Mouse (Mus musculus): ENCODE data around the gene Zbtb46.

The Zbtb46 gene

DNA sequence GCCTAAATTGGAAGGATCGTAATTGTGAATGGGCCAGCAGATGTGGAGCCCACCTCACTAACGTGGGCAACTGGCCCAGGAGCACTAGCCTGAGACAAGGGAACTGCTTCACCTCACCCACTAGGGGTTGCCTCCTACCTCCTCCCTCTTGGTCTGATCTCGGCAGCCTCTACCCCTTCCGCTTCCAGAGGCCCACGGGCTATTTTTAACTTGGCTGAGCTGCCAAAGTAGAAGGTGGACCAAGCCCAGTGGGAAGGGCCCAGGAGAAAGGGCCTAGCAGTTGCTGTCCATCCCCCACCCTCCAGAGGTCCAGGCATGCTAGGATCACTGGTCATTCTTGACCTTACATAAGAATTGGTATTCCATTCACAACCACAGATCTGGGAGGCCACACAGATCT is 12.0 kb upstream of the Zbtb46 start:
- in situ Hi-C loops (cut with MboI; ENCODE audit: unreplicated experiment in 2 of 2), result no loop called here

DNA sequence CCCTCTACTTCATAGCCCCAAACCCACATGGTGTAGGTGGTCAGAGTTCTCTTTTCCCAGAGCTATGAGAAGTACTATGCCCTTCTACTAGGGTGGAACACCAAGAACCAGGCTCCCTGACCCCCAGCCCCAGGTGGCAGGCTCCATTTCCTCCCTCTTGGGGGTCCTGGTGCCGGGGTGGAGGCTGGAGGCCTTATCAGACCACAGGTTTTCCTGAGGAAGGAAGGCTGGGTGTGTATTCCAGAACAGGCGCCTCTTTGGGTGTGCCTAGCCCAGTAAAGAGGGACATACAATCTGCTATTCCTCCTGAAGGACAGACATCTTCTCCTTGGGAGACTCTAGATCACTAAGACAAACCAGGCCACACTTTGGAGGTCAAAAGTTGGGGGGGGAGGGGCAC is 11.1 kb upstream of the Zbtb46 start:
- in situ Hi-C loops (cut with MboI; ENCODE audit: unreplicated experiment in 2 of 2), result no loop called here

DNA sequence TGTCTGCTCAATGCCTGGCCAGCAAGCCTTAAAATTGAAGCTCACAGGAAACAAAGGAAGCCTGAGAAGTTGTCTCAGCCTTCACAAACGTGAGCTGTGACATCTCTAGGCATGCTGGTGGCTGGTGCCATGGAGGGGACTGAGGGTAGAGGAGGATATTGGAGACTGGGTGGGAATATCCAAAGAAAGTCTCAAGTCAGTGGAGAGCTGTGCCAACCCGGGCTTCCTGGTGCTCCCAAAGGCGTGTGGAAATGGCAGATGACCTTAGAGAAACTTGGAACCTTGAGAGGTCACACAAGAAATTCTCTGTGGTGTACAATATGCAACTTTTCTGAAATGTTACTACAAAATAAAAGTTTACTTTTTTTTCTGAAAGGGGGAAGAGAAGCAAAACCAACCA is 6.2 kb upstream of the Zbtb46 start:
- in situ Hi-C loops (cut with MboI; ENCODE audit: unreplicated experiment in 2 of 2), result no loop called here

DNA sequence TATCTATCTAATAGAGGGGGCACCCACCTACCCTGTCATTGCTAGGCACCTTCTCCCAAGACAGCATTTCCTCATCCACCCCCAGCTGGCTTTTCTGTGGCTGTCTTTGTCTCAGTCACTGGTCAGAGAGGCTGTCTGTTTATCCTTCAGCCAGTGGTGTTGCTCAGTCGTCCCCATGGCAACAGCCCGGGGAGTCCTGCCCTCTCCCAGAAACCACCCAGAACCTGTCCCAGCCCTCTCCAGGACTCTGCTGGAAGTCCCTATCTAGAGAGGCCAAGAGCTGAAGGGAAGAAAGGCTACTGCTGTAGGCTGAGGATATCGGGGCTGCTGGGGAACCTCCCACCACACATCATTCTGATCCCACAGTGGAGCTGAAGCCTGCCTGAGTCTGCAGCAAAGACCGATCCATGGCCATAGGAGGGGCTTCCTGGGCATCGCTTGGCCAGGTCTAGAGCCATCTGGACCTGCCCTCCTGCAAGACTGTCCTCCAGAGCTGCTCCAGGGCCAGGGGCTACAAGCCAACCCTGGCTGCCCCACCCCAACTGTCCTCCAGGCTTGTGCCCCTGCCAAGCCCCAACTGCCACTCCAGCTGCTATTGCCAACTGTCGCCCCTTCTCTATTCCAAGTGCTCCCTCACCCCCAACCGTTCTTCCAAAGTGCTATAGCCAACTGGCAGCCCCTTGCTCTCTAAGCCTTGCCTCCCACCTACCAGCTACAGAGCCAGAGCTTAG is 3.9 kb upstream of the Zbtb46 start:
- in situ Hi-C loops (cut with MboI; ENCODE audit: unreplicated experiment in 2 of 2), result no loop called here

DNA sequence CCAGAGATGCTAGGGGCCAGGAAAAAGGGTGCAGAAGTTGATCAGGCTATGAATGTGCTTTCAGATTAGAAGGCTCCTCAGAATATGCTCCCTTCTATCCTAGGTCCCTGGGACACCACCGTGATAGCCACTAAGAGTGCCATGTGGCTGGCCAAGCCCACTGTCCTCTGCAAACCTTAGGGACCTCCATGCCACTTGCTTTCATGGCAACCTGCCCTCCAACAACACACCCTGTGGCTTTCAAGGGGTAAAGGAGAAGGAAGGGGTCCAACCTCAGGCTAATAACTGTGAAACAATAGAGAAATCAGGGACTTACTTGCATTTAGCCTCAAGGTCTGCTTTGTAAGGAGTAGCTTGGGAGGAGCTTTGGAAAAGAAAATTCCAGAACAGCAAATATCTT is 3.4 kb upstream of the Zbtb46 start:
- in situ Hi-C loops (cut with MboI; ENCODE audit: unreplicated experiment in 2 of 2), result no loop called here

DNA sequence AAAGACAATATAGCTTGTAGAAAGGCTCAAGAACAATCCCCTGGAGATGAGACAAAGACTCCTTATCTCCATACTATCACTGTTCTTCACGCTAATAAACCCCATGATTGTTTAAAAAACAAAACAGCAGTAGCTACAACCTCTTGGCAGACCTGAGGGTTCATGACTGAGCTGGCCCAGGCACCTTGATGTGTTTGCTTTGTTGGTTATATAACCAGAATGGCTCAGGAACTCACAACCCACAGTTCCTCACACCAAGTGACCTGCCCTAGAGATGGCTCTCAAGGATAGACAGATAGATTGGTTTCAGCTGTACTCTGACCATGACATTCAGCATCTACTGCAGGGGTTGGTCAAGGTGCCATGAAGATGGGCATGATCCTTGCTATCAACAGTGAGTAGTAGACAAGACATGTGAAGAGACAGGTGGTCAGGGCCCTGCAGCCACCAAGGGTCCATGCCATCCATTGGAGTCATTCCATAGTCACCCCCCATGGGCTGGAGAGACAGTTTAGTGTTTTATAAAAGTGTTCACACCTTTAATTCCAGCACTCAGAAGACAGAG is 2.4 kb upstream of the Zbtb46 start:
- in situ Hi-C loops (cut with MboI; ENCODE audit: unreplicated experiment in 2 of 2), result no loop called here

DNA sequence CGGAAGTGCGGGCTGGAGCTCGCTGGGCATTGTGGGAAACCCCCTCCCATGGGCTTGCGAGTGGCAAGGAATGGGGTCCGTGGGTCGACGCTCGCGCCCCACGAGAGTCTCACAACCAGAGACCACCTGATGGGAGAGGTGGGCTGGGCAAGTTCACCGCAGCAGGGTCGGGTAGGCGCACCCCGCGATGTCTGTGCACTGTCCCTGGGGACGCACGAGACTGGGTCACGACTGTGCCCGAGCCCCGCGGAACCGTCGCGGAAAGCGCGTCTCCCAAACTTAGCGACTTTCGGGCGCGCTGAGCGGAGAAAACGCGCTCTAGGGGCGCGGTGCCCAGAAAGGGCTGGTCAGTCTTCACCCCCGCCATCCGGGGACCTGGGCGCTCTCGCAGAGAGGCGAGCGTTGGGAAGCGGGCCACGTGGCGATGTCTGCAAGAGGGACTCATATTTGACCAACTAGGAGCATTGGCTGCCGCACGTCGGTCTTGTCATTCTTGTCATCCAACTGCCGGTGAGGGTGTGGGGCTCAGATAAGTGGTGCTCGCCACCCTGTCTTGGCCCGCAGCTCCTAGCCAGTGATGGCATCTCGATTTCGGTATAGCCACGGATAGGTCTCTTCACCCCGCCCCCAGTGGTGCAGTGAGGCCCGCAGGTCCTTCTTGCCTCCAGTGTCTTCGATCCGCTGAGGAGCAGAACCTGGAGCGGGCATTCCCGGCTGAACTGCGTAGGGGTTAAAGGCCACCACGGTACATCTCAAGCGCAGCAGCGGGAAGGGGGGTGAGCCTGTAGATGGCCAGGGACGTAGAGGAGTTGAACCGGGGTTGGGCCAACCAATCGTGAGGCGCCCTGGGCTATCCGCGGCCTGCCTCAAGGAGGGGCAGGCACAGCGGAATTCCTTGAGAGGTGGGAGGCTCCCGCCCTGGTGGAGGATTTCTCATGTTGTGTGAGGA is 721 bp upstream of the Zbtb46 start:
- in situ Hi-C loops (cut with MboI; ENCODE audit: unreplicated experiment in 2 of 2), result no loop called here

DNA sequence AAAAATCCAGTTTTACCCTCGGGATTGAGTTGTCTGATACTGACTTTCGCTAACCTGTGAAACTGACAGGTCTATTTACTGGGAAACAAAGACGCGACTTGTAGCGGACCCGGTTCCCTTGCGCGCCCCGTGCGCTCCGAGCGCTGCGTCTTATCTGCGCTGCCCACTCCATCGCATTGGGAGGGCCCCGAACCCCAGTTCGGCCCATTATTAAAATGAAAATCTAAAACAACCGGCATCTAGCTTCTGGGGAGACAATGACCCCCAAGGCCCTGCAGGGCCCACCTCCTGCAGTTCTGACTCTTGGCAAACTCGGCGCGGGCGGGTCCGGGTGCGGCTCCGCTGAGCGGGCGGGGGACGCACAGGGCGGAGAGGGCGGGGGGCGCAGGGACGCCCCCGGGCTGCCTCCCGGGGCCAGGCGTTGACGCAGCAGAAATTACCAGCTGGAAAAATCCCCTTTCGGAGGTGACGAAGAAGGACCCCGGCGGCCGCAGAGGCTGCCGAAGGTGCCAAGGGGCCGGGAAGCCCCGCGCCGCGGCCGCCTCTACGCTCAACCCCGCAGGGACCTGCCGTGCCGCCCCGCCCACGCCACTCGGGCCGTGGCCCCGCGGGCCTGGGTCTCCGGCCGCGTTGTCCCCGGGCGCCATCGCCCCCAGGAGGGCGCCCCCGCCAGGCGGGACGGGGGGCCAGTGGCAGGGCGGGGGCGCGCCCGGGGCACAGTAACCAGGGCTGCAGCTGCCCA is 644 bp downstream of the Zbtb46 start:
- in situ Hi-C loops (cut with MboI; ENCODE audit: unreplicated experiment in 2 of 2), result no loop called here

DNA sequence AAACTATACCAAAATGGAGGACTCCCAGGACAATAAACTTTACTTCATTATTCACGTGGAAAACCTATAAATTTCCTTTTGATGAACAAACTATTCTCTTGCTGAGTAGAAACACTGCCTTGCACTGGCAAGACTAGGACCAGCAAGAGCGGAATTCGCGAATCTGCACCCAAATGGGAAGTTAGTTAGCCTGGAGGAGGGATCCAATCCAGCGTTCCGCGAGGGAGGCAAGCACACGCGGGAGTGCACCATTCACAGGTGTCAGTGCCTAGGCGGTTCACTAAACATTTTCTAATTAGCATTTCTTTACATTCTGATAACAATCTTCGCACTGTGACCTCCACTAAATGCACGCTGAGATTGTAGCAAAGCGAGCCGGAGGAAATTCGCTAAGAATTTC is 1.4 kb downstream of the Zbtb46 start:
- in situ Hi-C loops (cut with MboI; ENCODE audit: unreplicated experiment in 2 of 2), result no loop called here

DNA sequence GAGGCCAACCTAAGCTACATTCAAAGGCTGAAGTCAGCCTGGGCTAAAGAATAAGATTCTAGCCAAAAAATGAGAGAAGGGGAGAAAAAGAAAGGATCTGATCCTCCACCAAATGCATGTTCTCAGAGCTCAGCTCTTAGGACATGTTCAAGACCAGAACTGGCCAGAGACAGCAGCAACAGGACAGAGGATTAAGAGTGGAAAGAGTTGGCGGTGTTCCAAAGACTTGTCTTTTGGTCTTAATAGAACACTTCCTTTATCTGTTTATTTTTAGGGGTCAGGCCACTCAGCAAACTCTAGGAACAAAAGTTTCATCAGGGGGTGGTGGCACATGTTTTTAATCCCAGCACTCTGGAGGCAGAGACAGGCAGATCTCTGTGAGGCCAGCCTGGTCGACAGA is 3.3 kb downstream of the Zbtb46 start:
- in situ Hi-C loops (cut with MboI; ENCODE audit: unreplicated experiment in 2 of 2), result no loop called here

DNA sequence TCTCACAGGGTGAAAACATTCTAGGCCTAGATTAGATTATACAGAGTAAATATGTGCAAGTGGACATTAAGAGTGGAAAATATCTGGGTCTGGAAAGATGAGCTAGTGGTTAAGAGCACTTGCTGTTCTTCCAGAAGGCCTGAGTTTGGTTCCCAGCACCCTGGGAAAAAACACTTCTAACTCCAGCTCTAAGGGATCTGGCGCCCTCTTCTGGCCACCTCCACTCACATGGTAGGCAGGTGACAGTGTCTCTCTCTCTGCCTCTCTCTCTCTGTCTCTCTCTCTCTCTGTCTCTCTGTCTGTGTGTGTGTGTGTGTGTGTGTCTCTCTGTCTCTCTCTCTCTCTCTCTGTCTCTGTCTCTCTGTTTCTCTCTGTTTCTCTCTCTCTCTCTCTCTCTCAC is 6.0 kb downstream of the Zbtb46 start:
- in situ Hi-C loops (cut with MboI; ENCODE audit: unreplicated experiment in 2 of 2), result no loop called here

DNA sequence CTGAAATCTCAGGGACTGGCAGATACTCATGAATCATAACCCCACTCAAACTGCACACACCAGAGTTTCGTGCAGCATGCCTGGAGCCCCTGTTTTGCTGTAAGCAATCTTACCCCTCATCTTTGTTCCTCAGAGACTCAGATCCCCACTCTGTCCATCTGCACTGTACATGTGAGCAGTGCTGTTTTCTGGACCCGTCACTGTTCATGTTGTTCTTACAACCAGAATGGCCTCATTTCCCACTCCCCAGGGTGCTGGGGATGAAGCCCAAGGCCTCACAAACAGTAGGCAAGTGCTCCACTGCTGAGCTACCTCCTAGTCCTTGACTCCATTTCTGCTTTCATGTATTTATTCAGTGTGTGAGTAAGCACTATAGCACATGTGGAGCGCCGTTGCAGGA is 7.0 kb downstream of the Zbtb46 start:
- in situ Hi-C loops (cut with MboI; ENCODE audit: unreplicated experiment in 2 of 2), result no loop called here

DNA sequence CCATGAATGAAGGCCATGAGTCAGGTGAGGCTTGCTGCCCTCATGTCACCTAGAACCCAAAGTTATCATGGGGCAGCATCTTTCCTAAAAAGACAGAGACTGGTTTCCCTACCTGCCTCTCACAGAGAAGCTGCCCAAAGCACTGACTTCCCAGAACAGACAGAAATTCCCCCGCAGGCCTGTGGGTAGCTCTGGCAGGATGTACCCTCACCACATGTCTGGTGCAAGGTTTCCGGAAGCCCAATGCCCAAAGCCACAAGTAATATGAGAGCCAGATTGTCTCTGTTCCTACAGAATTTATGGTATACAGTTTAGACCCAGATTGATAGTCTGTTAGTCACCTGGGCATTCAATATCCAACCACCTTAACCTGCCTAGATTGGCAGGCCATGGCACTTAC is 16.2 kb downstream of the Zbtb46 start:
- in situ Hi-C loops (cut with MboI; ENCODE audit: unreplicated experiment in 2 of 2), result no loop called here

DNA sequence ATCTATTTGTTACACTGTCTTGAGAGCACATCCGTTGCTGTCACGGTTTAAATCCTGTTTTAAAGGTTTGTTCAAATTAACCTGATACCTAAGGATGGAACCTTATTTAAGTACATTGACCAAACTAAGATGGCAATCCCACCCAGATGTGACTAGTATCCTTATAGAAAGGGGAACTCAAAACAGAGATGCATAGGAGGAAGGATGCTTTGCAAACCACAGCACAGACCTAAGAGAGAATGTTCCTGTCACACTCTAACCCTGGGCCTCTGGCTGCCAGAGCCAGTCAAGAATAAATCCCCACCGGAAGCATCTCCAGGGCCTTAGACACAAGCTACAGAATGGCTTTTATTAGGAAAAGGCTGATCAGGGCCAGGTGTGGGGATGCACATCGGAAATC is 21.1 kb downstream of the Zbtb46 start:
- in situ Hi-C loops (cut with MboI; ENCODE audit: unreplicated experiment in 2 of 2), result no loop called here

DNA sequence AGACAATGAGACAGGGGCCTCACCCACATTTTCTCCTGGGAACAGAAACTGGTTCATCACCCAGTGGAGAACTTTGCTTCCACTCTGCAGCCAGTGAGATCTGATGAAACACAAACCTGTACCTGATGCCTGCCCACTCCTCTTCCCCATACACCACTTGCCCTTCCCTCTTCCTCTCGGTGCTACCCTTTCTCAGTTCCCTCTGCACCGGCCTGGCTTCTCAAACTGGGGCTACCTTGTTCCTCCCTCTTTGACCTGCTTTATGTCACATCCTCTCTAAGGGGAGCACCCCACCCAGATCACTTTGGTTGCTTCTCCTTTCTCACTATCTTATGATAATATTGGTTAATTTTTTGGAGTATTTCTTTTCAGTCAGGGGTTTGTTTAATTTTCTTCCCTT is 23.0 kb downstream of the Zbtb46 start:
- in situ Hi-C loops (cut with MboI; ENCODE audit: unreplicated experiment in 2 of 2), result no loop called here

DNA sequence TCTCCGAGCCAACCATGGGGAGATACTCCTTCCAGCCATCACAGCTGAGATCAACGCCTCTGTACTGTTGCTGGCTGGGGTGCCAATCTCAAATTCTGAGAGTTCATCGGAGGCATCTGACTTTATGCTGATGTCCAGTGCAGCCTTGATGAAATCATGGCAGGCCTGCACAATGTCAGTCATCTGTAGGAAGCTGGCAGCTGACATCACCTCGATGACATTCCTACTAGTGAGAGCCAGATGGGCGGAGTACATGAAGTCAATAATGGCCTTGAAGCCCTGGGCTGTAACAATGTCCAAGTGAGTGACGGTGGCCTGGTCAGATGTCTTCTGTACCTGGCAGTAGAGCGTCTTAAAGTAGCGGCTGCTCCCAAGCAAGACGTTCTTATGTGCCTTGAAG is 35.4 kb downstream of the Zbtb46 start:
- in situ Hi-C loops (cut with MboI; ENCODE audit: unreplicated experiment in 2 of 2), result no loop called here

DNA sequence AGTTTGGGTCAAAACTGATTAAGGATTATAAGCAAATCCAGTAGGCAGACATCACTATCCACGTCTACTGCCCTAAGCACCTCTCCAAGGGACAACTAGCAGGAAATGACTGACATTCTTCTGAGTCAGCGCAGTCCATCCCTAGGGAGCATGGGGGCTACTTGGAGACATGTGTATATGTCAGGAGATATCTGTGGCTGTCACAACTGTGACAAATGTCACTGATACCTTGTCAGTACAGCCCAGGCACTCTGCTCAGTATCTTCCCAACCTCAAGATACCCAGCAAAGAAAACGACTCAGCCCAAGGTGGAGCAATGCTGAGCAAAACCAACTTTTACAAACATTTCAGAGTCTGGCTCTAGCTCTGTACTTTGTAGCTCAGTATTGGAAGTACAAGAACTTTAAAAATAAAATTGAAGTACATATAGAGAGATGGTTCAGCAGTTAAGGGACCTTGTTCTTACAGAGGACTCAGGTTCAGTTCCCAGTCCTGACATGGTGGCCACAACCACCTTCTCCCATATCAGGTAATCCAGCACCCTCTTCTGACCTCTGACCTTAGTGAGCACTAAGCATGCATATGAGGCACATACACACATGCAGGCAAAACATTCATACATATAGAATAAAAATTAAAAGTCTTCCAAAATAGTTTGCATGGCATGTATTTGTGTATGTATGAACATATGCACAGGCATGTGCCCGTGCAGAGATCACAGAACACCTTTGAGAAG is 38.2 kb downstream of the Zbtb46 start:
- in situ Hi-C loops (cut with MboI; ENCODE audit: unreplicated experiment in 2 of 2), result no loop called here

DNA sequence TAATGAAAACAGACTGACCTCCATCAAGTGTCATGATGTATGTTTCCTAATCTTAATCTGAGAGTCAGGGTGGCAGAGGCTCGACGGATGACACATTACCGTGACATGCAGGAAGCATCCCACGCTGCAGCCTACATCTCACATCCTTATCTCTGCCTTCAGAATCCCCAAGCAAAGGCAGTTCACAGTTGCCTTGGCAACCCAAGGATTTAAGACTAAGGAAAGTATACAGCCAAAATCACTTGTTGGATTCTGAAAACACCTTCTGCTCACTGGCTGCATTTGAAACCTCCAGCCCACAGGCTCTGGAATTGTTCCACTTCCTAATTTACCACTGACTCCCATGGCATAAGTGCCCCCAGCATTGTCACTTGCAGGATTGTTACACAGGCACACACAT is 38.8 kb downstream of the Zbtb46 start:
- in situ Hi-C loops (cut with MboI; ENCODE audit: unreplicated experiment in 2 of 2), result no loop called here

DNA sequence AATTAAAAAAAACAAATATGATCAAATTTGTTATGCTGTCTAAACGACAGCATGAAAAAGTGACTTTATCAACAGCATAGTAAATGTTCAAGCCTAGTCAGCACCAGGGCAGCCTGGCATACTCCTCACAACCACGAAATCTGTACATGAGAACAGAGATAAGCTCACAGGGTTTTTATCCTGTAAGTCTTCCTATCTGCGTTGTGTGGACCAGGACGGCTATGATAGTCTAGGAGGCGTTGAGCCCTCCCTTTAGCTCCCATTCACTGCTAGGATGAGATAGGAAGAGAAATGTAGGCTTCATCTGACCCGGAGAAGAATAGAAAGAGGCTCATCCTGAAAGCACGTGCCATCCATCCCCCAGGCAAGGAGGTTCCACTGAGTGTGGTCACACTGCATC is 39.9 kb downstream of the Zbtb46 start:
- in situ Hi-C loops (cut with MboI; ENCODE audit: unreplicated experiment in 2 of 2), result no loop called here

DNA sequence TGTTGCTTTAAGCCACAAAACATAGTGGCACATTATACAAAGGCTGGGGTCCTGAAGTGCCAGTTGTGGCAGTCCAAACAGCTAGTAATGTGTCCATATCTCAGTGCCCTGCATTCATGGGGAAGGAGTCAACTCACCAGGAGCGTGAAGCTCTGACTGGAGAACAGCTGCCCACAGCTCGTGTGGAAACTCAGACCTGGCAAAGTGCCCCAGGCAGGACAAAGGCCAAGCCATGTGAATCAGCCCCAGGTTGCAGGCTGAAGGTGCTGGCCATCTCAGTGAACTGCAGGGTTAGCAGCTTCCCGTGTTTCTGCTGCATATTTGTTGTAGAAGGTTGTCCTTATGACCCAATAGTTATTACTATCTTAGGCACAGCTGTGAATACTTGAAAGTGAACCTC is 43.3 kb downstream of the Zbtb46 start:
- in situ Hi-C loops (cut with MboI; ENCODE audit: unreplicated experiment in 2 of 2), result no loop called here
